Mouse (Mus musculus) neural tube, embryonic 14.5 days (tissue): ENCODE measurements at regions not wholly inside any gene's neighbourhood (a gene's known extent, or its start where the extent isn't known, plus 50 kb on each side); places are given as distances from the start of the nearest gene placed in this dataset. TPM values are rescaled to one million over a fixed set of nuclear protein-coding genes. Genes with fewer than 3 reads are reported as not detected.

Source experiments
- microRNA-seq: library from miRNA; unstranded; fragments of <30 nt; microRNA quantifications from one replicate; pipeline ENCODE4, GENCODE M21; 2016

Small RNAs in the stretch of these regions (microRNA-seq; reads per million reads assigned to microRNA genes)
- not detected for gene Gm44303
